Mouse (Mus musculus): Measurements from ENCODE around the gene Myo6. TPM values are rescaled to one million over a fixed set of nuclear protein-coding genes. Genes with fewer than 3 reads are reported as not detected.
"Not testable (repeated sequence)": the region's sequence is repeated elsewhere in the genome, so short reads cannot be mapped to it uniquely, and the experiment has no call there.

The Myo6 gene
- total and polyA plus RNA-seq, 2 experiments from 2014 or later, result 25.5 to 44.6 TPM

DNA sequence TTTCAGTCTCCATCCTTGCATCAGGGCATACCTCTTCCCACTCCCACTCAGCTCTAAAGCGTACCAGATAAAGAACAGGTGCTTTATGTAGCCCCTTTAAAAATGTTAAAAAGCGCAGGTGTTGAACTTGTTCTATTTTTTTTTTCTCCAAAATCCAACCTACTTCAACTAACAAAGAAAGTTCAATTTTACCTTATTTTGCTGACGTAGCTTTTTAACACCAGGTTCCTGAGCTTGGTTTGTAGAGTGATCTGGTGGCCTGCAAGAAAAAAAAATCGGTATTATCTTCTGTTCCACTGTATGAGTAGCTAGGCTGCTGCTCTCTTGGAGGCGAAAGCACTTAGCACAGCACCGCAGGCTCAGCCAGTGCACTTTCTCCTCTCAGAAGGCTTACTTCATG is 151.1 kb downstream of the Myo6 start:
- H3K27ac ChIP-seq (ENCODE audit: low read depth, low read length), result no peak overlapping the region
- no peaks in the 10 kb centered on the region for H3K36me3 ChIP-seq (ENCODE audit: insufficient read depth, low read length)
- no peak overlapping the region for H3K9ac ChIP-seq (replicated peaks; ENCODE audit: low read length, poor library complexity, severe bottlenecking)
- no peaks in the 10 kb centered on the region for H3K9me3 ChIP-seq (ENCODE audit: low read length)
- H3K4me3 ChIP-seq (ENCODE audit: low read depth, low read length), result no peak overlapping the region
- no peaks in the 10 kb centered on the region for H3K27me3 ChIP-seq (ENCODE audit: insufficient read depth, low read length)
- no peaks in the 10 kb centered on the region for H3K4me1 ChIP-seq (ENCODE audit: insufficient read depth, low read length)
- no peak for DNase-seq (ENCODE audit: low spot score)
- no peak for ATAC-seq (ENCODE audit: low FRiP score)
- WGBS, result 94% methylated on average over 6 of the region's 6 CpGs
- H3K4me2 ChIP-seq (ENCODE audit: low read depth, low read length, poor library complexity, severe bottlenecking), result no peak overlapping the region
- no peak for TF ChIP-seq CTCF (IDR thresholded peaks at IDR 0.05)

- Histone ChIP-seq H3K4me3 (ENCODE audit: low read depth, low read length) (no peak overlapping the region), H3K4me2 (ENCODE audit: low read depth, low read length, poor library complexity, severe bottlenecking) (no peak overlapping the region), H3K4me1 (ENCODE audit: insufficient read depth, low read length) (no peaks in the 10 kb centered on the region), H3K9ac (replicated peaks; ENCODE audit: low read length, poor library complexity, severe bottlenecking) (no peak overlapping the region), H3K9me3 (ENCODE audit: low read length) (no peaks in the 10 kb centered on the region), H3K27me3 (ENCODE audit: insufficient read depth, low read length) (no peaks in the 10 kb centered on the region), H3K27ac (ENCODE audit: low read depth, low read length) (no peak overlapping the region), H3K36me3 (ENCODE audit: insufficient read depth, low read length) (no peaks in the 10 kb centered on the region)
- WGBS, result 93% methylated on average over 6 of the region's 6 CpGs
- ATAC-seq (ENCODE audit: low FRiP score) (no peak), DNase-seq (ENCODE audit: low spot score) (no peak)
- TF ChIP-seq CTCF (IDR thresholded peaks at IDR 0.05), result no peak
Measured at GRCm38 (mm10) chr9:80318027-80318426, 153.2 kb downstream of the Myo6 start.

DNA sequence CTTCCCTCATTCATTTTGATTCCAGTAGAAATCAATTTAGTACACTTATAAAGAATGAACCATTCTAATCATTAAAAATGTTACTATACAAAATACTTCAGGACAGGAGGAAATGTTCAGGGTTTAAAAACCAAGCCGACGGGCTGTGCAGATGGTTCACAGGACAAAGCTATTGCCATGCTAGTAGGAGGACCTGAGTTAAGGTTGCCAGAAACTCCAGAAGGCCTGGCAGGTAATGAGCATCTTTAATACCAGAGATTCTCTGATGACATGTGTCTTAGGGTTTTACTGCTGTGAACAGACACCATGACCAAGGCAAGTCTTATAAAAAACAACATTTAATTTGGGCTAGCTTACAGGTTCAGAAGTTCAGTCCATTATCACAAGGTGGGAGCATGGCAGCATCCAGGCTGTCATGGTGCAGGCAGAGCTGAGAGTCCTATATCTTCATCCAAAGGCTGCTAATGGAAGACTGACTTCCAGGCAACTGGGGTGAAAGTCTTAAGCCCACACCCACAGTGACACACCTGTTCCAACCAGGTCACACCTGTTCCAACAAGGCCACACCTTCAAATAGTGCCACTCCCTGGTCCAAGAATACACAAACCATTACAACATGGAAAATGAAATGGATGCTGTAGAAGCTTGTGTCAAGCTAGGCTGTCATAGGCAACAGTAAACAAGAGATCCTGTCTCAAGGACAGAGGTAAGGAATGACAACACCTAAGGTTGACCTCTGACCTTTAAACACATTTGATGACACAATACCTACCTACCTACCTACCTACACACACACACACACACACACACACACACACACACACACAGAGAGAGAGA is 156.4 kb downstream of the Myo6 start:
- WGBS, result 97% methylated on average over 2 of the region's 2 CpGs
- DNase-seq (ENCODE audit: low spot score); H3K36me3 ChIP-seq (ENCODE audit: insufficient read depth, low read length); H3K4me3 ChIP-seq (ENCODE audit: low read depth, low read length); H3K4me1 ChIP-seq (ENCODE audit: insufficient read depth, low read length); H3K4me2 ChIP-seq (ENCODE audit: low read depth, low read length, poor library complexity, severe bottlenecking); H3K27ac ChIP-seq (ENCODE audit: low read depth, low read length); H3K9me3 ChIP-seq (ENCODE audit: low read length); ATAC-seq (ENCODE audit: low FRiP score); H3K27me3 ChIP-seq (ENCODE audit: insufficient read depth, low read length); H3K9ac ChIP-seq (replicated peaks; ENCODE audit: low read length, poor library complexity, severe bottlenecking): not testable (repeated sequence)

- H3K36me3 ChIP-seq (ENCODE audit: insufficient read depth, low read length), result no peaks in the 10 kb centered on the region
- no peaks in the 10 kb centered on the region for H3K27me3 ChIP-seq (ENCODE audit: insufficient read depth, low read length)
- H3K4me2 ChIP-seq (ENCODE audit: low read depth, low read length, poor library complexity, severe bottlenecking), result peak overlapping the region; percentile 58
- DNase-seq (ENCODE audit: low spot score), result peak; percentile 90
- H3K27ac ChIP-seq (ENCODE audit: low read depth, low read length), result no peak overlapping the region
- H3K4me3 ChIP-seq (ENCODE audit: low read depth, low read length), result peak overlapping the region; percentile 17; the same call in 1 of the 2 replicates
- peak overlapping the region; percentile 44 for H3K9ac ChIP-seq (replicated peaks; ENCODE audit: low read length, poor library complexity, severe bottlenecking)
- TF ChIP-seq CTCF (IDR thresholded peaks at IDR 0.05), result peak; percentile 81
- H3K9me3 ChIP-seq (ENCODE audit: low read length), result no peaks in the 10 kb centered on the region
- H3K4me1 ChIP-seq (ENCODE audit: insufficient read depth, low read length), result no peaks in the 10 kb centered on the region
- ATAC-seq (ENCODE audit: low FRiP score), result peak; percentile 60
- 19% methylated on average over 14 of the region's 14 CpGs for WGBS
Measured at GRCm38 (mm10) chr9:80332153-80332552, 167.3 kb downstream of the Myo6 start.

DNA sequence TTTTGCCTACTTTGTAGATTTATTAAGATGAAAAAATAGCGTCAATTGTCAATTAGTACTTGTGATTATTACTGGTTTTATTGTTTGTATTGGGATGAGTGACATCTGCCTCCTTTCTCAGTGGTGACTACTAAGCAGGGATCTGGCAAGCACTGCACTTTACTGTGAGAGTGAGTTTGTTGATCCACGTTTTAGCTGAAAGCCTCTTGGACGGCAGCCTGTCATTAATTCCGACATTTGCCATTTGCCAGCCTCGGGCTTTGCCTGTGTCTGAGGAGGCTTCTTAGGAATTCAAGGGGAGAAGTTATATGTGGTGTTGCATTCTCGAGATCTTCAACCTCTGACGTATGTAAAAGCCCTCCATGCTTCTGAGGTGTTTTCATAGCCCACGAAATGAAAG is 168.6 kb downstream of the Myo6 start:
- ATAC-seq (ENCODE audit: low FRiP score), result peak; percentile 17; the same call in 1 of the 2 replicates
- Histone ChIP-seq H3K27me3 (ENCODE audit: insufficient read depth, low read length) (no peaks in the 10 kb centered on the region), H3K4me2 (ENCODE audit: low read depth, low read length, poor library complexity, severe bottlenecking) (peak overlapping the region; percentile 36), H3K9ac (replicated peaks; ENCODE audit: low read length, poor library complexity, severe bottlenecking) (no peak overlapping the region), H3K4me3 (ENCODE audit: low read depth, low read length) (peak overlapping the region; percentile 6; the same call in 1 of the 2 replicates), H3K9me3 (ENCODE audit: low read length) (no peaks in the 10 kb centered on the region), H3K27ac (ENCODE audit: low read depth, low read length) (no peak overlapping the region; the same call in 1 of the 2 replicates), H3K36me3 (ENCODE audit: insufficient read depth, low read length) (no peaks in the 10 kb centered on the region), H3K4me1 (ENCODE audit: insufficient read depth, low read length) (no peaks in the 10 kb centered on the region)
- 30% methylated on average over 8 of the region's 8 CpGs for WGBS
- no peak for TF ChIP-seq CTCF (IDR thresholded peaks at IDR 0.05)
- no peak for DNase-seq (ENCODE audit: low spot score)

DNA sequence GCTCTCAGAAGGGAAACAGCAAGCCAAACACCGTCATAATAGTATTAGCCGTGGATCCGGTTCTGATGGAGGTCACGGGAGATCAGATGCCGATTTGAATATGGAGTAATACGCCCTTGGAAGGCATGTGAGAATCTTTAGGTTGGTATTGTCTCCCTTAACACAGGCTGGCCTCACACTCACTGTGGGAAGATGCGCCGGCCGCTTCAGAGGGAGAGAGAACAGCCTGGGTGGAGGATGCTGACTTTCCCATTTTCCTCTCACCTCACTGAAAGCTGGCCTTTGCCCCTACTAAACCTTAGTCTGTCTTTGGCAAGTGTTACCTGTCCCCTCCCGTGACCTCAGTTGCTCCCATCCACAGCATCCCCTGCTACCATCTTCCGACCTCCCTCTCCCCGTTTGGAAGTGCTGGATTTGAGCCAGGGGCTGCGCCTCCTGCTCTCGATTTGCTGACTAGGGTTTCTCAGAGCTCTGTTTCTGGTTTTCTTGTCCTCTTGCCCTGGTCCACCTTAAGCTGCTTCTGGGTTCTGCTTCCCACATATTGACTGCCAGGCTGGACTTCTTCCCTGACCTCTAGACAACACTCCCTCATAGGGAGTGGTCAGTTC is 169.3 kb downstream of the Myo6 start:
- ATAC-seq (ENCODE audit: low FRiP score), result no peak
- WGBS, result 37% methylated on average over 14 of the region's 14 CpGs
- Histone ChIP-seq H3K27ac (ENCODE audit: low read depth, low read length) (no peak overlapping the region), H3K36me3 (ENCODE audit: insufficient read depth, low read length) (no peaks in the 10 kb centered on the region), H3K4me2 (ENCODE audit: low read depth, low read length, poor library complexity, severe bottlenecking) (peak overlapping the region; percentile 36), H3K4me1 (ENCODE audit: insufficient read depth, low read length) (no peaks in the 10 kb centered on the region), H3K9me3 (ENCODE audit: low read length) (no peaks in the 10 kb centered on the region), H3K4me3 (ENCODE audit: low read depth, low read length) (peak overlapping the region; percentile 6; the same call in 1 of the 2 replicates), H3K27me3 (ENCODE audit: insufficient read depth, low read length) (no peaks in the 10 kb centered on the region), H3K9ac (replicated peaks; ENCODE audit: low read length, poor library complexity, severe bottlenecking) (no peak overlapping the region)
- DNase-seq (ENCODE audit: low spot score), result no peak
- TF ChIP-seq CTCF (IDR thresholded peaks at IDR 0.05), result no peak
